Mouse (Mus musculus) embryo, embryonic 10 days (tissue): ENCODE data around the gene 1700013H16Rik.
"Not testable (repeated sequence)": the region's sequence is repeated elsewhere in the genome, so short reads cannot be mapped to it uniquely, and the experiment has no call there.

Experiments used
- DNase-seq: peaks from one replicate; pipeline ENCODE4 v3.0.0-alpha.2; 2015; ENCODE audit warnings: low spot score

1700013H16Rik gene

DNA sequence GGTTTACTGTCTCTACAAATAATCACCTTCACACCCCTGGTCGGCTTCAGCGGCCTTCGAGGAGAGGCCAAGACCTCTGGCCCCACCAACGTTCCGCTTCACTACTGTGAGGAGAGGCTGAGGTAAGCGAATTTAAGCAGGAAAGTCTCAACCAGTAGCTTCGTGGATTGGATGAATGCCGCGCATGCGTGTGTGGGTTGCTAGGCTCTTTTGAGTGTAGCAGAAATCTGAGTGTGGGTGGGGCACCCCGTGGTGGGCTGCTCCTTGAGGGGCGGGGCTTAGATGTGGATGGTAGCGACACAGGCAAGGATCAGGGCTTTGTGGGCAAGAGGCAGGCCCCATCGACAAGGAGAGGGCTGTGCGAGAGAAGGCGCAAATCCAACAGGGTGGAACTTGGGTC is at the start of gene 1700013H16Rik:
Gene 1700013H16Rik (minus strand): TSS at position 96 of the 400 bp plus-strand sequence.
- no peak for DNase-seq

DNA sequence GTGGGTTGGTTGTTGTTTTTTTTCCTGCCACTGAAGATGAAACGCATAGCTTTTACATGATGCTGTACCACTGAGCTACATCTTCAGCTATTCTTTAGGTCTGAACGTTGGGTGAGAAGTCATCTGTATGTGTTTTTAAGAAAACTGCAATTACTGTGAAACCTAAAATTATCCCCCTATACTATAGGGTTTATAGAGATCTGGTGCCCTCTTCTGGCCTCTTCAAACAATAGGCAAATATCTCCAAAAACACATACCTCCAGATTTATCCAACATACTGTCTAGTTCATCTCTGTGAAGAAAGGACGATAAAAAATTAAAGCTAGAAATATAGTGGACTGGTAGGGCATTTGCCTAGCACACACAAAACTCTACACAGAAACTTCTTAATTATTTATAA is 41.4 kb upstream of the 1700013H16Rik start:
- DNase-seq, result peak; percentile 32

DNA sequence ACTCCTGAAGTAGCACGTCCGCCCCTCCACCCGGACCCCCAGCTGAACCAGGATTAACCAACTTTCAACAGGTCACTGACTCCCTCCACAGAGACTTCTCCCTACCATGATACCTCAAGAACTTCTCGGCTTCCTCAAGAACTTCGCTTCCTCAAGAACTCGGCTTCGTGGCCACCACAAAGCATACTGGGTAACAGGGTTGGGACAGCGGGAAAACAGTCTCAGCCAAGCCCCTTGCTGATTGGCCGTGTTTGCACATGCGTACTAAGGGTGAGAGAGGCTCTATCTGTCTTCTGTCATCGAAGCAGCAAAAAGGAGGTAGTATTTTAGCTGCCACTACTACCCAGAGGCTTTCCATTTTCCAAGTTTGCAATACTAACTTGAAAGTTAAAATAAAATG is 39.9 kb upstream of the 1700013H16Rik start, which contains the start of gene Xlr:
Gene Xlr (minus strand): TSS at position 188 of the 400 bp plus-strand sequence.
- DNase-seq, result not testable (repeated sequence)

DNA sequence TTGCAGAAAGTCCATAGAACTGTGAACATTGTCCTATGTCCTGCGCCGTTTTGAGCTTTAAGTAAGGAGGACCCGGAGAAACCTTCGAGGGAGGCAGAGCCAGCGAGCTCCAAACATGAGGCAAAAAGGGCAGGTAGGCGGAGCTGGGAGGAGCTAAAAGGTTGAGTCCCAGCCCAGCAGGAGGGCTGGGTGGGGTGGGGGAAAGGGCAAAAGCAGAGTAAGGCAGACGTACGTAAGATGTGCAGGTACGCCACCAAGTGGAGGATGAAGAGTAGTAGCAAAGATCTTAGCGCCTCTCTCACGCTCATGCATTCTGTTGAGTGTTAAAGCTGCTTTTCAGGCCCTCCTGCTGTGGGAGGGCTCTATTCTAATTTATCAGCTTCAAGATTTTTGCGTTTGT is 18.6 kb upstream of the 1700013H16Rik start, which contains the start of gene Zfp36l3:
Gene Zfp36l3 (minus strand): TSS at position 119 of the 400 bp plus-strand sequence.
- DNase-seq, result no peak

DNA sequence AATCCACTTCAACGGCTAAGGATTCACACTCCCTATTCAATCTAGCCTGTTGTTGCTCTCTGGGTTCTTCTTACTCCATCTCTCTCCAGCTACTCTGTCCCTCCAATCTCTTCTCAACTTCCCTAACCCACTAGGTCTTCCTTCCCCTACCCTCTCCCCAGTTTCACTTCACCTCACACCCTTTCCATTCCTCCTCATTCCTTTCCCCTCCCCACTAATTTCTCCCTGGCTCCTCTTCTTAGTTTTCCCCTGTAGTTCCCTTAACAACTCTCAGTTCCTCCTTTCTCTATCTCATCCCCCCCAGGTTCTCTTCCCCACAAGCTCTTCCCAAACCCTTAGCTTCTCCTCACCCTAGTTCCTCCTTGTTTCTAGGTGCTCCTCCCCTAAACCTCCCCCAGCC is 4.8 kb downstream of the 1700013H16Rik start:
- no peak for DNase-seq

DNA sequence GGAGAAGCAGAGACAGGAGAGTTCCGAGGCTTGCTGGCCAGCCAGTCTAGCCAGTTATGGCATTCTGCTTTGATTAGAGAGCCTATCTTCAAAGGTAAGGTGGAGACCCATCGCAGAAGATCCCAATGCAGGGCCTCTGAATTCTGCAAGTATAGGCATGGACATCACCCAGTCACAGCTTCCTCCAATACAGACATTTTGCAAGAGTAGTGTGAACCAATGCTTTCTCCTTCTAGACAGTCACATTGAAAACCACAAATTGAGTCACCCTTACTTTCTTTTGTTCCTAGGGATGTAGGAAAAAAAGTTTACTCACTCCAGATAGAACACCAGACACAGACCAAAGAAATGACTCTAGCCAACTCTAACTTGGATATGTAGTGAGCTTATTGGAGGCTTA is 28.7 kb downstream of the 1700013H16Rik start:
- DNase-seq, result no peak

DNA sequence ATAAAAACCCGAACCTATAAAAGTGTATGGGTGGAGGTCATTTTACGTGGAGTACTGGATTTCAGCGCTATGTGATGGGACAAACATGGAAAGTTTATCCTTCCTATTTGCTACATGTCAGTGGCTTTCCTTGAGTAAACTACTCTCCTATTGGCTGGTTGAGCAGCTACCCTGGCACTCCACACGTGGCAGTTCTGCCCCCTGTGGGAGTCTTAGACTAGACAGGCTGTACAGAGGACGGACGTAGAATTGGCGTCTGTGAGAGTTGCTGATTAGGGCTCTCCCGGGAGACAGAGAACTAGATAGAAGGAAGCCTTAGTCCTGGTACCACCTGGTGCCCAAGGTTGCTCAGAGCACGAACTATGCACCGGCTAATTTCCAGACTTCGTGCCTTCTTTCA is 33.0 kb downstream of the 1700013H16Rik start, which contains the start of gene 4930502E18Rik:
Gene 4930502E18Rik (plus strand): TSS at position 231 of the 400 bp plus-strand sequence.
- no peak for DNase-seq

DNA sequence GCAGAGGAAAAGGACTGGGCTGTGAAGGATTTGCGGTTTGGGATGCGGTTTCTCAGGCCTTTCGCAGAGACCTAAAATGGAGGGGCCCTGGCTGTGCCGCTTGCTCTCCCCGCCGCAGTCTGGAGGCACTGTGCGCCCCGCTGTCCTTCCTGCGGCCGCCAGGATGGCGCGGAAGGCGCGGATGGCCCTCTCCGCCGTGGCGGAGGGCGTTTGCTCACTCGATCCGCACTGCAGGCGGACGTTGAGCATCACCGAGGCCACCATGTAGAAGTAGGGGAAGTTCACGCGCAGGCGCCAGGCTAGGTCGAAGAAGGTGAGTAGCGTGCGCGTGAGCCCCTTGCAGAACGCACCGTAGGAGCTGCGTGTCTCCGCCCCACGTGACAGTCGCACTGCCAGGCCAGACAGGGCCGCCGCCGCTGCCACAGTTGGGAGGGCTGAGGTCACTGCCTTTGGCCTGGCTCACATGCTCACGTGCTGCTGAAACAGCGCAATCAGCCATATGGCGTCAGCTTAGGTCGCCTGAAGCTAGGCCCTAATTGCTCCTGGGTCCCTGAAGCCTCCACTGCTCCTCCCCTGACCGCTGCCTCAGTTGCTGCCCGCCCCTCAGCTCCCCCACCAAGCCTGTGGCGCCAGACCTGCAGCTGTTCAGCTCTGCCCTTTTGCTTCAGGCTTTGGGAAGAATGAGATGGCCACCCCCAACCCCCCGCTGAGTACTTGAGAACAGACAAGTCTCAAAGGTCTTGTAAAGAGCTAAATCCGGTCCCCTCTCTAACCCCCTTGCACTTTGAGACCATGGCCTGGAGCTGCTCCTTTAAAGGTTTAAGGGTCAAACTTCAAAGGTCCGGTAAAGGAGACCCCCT is 41.1 kb downstream of the 1700013H16Rik start:
- DNase-seq, result peak; percentile 83

DNA sequence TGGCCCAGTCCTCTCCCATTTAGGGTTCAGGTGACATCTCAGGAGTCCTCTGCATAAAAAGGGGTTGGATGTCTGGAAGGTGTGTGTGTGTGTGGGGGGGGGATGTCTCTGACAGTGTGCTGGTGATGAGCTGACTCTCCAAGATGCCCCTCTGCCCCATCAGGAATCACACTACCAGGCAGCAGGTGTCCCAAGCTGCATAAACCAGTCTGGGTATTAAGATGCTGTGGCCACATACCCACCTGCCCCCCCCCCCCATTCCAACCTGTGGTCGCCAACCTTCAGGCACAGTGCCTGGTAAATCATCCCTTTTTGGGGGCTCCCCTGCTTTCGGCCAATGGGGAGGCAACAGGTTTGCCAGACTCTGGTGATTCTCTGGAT is 41.7 kb downstream of the 1700013H16Rik start:
- no peak for DNase-seq

DNA sequence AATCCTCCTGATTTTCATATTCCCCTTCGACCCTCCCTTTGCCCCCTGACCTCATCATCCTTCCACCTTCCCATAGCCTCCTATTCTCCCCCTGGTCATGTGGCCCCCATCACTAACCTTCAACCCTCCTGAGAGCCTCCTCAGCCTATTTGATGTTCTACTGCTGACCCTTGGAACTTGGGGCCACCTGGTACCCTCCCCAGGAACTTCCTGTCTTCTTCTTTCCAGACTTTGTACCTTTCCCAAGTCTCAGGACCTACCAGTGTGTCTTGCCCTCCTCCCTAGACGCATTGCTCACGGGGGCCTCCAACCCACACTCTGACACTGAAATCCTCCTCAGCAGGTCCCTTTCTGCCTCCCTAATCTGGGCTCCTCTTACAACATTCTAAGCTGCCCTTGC is 55.0 kb downstream of the 1700013H16Rik start:
- no peak for DNase-seq

DNA sequence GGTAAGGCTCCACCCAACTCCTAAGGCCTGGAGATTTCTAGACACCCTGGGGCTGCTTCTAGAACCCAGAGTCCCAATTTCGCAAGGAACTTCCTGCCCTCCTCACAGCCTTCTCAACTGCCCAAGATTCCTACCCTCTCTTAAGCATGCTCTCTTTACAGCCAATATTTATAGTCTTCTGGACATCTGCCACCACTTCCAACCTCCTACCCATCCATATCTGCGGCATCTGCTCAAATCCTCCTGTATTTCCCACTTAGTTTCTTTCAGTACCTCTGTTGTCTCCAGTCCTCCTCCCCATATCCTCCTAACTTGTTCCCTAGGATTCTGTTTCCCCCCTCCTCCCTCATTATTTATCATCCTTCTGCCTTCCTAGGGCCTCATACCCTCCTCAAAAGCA is 58.4 kb downstream of the 1700013H16Rik start:
- no peak for DNase-seq

DNA sequence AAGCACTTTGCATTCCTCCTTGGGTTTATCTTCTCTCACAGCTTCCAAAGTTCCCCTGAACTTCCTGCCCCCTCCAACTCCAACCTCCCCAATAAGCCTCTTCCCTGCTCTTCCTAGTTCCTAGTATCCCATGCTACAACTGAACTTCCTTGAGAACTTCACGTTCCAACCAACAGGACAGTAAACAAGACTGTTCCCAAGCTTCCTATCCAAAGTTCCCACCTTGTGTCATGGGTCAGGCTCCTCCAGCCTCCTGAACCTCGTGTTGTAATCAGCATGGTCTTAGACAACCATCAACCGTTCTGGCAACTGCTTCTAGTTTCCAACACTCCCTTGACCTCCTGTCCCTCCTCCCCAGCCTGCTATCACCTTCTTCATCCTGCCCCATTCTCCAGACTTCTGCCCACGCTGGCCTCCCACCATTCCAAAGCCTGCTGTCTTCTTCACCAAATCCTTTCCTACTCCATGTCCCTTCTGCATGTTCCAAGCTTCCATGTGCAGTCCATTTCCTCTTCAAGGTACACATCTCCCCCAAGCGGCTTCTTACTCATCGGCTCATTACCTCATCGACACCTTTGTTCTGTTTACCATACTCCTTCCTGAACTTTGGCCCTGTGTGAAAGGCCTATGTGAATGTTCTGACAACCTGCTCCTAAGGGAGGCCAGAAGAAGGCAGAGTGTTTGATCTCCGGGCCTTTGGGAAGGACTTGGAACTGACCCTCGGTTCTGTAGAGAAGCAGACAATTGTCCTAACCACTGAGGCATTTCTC is 63.4 kb downstream of the 1700013H16Rik start:
- no peak for DNase-seq

DNA sequence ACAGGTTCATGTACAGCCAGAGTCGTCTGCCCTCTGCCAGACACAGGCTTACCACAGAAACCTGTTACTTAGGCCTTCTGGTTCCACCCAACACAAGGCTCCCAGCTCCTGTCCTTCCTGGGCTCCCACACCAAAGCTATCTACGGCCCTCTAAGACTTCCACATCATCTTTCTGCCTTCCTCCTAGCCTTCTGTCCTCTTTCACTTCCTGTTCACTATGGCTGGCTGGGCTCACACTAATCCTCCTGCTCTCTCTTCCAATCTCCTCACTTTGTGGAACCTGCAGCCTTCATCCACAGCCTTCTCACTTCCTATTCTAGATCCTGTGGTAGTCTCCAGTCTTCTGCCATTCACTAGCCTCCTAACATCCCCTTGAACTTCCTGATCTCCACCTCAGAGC is 64.5 kb downstream of the 1700013H16Rik start:
- DNase-seq, result no peak
